Mouse (Mus musculus) small intestine, adult 2 months (tissue): Measurements from ENCODE around the gene Myh15.

Source experiments
- CTCF ChIP-seq: fragments of 200-500 bp; IDR thresholded peaks from 2 replicates; pipeline ENCODE4 v1.5.1; 2012; ENCODE audit warnings: low read depth, mild to moderate bottlenecking, control low read depth, inconsistent platforms, low read length, moderate library complexity, mixed read lengths; ENCODE audit not compliant: insufficient replicate concordance, insufficient read length; ENCODE audit errors: extremely low read depth
- POLR2A ChIP-seq: fragments of 200-500 bp; IDR thresholded peaks from 2 replicates; pipeline ENCODE4 v1.6.1; 2012; ENCODE audit warnings: low read depth, mild to moderate bottlenecking, control low read depth, inconsistent platforms, low read length, moderate library complexity

GRCm38 (mm10) chr16:49197951-49198350, 140.7 kb downstream of the Myh15 start:
- TF ChIP-seq POLR2A: no peak
- no peak for TF ChIP-seq CTCF
